Mouse (Mus musculus) intestine, postnatal 0 days (tissue): ENCODE data around the gene Pacsin2. TPM values are rescaled to one million over a fixed set of nuclear protein-coding genes. Genes with fewer than 3 reads are reported as not detected.

Source experiments
- ATAC-seq: fragments of 200-750 bp; cut with Nextera tagmentation; 2 replicates; pipeline ENCODE4 v1.8.0; 2017; ENCODE audit warnings: mild to moderate bottlenecking, moderate TSS enrichment, moderate library complexity
- H3K27ac ChIP-seq: fragments of 300-500 bp; sonication (generic); 2 replicates; pipeline ENCODE4 v1.5.1; 2014; ENCODE audit warnings: mild to moderate bottlenecking, low read depth, low read length, moderate library complexity
- H3K27me3 ChIP-seq: fragments of 300-500 bp; sonication (generic); replicated peaks from 2 replicates; pipeline ENCODE4 v1.6.1; 2014; ENCODE audit warnings: low read length, mixed read lengths; ENCODE audit not compliant: control insufficient read depth, insufficient read depth
- H3K36me3 ChIP-seq: fragments of 300-500 bp; sonication (generic); 2 replicates; pipeline ENCODE4 v1.6.1; 2014; ENCODE audit warnings: mild to moderate bottlenecking, moderate library complexity; ENCODE audit not compliant: control insufficient read depth, insufficient read depth
- H3K4me1 ChIP-seq: fragments of 300-500 bp; sonication (generic); replicated peaks from 2 replicates; pipeline ENCODE4 v1.6.1; 2014; ENCODE audit warnings: antibody characterized with exemption, low read length, mixed read lengths; ENCODE audit not compliant: control insufficient read depth, insufficient read depth
- H3K4me2 ChIP-seq: fragments of 300-500 bp; sonication (generic); replicated peaks from 2 replicates; pipeline ENCODE4 v1.6.1; 2014; ENCODE audit warnings: low read depth, mild to moderate bottlenecking, moderate library complexity
- H3K4me3 ChIP-seq: fragments of 300-500 bp; sonication (generic); 2 replicates; pipeline ENCODE4 v1.5.1; 2014; ENCODE audit warnings: low read depth, low read length
- H3K9ac ChIP-seq: fragments of 300-500 bp; sonication (generic); 2 replicates; pipeline ENCODE4 v1.6.1; 2014; ENCODE audit warnings: mild to moderate bottlenecking, low read depth, low read length
- H3K9me3 ChIP-seq: fragments of 300-500 bp; sonication (generic); 2 replicates; pipeline ENCODE4 v1.6.1; 2016; ENCODE audit warnings: mixed run types; ENCODE audit not compliant: control insufficient read depth
- CTCF ChIP-seq: sonication (generic); IDR thresholded peaks from 2 replicates; pipeline ENCODE4 v1.5.1; 2016; ENCODE audit warnings: low read depth, mild to moderate bottlenecking, control low read depth, antibody characterized with exemption, moderate library complexity
- WGBS: fragments of 180-500 bp; shearing (Covaris S2); extraction: QIAGEN DNeasy Blood & Tissue Kit; methylation state at CpG from one replicate; pipeline ENCODE4 v1.1.7; 2014; 5-methylcytosine and 5-hydroxymethylcytosine counted together
- polyA plus RNA-seq: library from polyadenylated mRNA; unstranded; fragments of >200 nt; fragmentation: Nextera tagmentation; extraction: Ambion mirVana; gene quantifications from 2 replicates; pipeline ENCODE4 v1.2.1, GENCODE M21; 2015

Gene Pacsin2
- polyA plus RNA-seq, 1 experiment from 2014 or later = 40.9 TPM

DNA sequence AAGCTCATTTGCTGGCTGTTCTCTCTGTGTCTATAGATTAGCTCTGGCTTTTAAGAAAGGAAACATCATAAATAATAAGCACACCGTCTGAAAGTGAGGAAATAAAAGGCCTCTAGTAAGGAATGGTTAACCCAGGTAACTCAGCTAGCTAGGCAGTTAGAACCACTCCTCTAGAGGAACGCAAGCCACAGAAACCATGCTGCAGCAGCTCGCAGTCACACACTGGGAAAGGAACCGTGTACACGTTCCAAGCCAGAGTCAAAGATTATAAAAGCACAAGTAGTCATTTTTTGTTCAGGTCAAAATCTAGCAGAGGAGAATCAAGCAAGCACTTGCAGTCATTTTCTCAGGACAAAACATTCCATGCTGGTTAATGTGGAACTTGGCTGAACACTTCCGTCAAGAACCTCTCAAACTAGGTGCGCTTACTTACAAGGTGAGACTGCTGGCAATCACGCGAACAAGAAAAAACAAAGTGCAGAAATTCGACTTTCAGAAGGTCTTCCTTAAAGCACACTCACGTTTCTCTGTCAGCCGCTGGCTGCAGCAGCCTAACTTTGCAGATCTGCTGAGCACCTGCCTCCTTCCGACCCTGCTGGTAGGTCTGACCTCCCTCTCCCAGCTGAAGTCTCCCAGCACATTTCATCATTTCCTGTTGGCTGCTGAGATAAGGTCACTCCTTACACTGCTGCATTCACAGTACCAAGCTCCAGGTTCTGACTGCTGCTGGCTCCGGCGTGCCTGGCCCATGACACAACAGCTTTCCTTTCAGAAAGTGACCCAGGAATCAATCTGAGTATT lies 32.0 kb downstream of the Pacsin2 start:
- Histone ChIP-seq H3K36me3 (no peaks in the 10 kb centered on the region), H3K27ac (peak overlapping the region; percentile 77), H3K9me3 (no peaks in the 10 kb centered on the region), H3K4me1 (no peaks in the 10 kb centered on the region), H3K4me3 (peak overlapping the region; percentile 1; the same call in 1 of the 2 replicates), H3K9ac (no peak overlapping the region), H3K4me2 (peak overlapping the region; percentile 47), H3K27me3 (no peaks in the 10 kb centered on the region)
- 16% methylated on average over 15 of the region's 15 CpGs for WGBS
- peak; percentile 81 for ATAC-seq
- TF ChIP-seq CTCF = no peak

DNA sequence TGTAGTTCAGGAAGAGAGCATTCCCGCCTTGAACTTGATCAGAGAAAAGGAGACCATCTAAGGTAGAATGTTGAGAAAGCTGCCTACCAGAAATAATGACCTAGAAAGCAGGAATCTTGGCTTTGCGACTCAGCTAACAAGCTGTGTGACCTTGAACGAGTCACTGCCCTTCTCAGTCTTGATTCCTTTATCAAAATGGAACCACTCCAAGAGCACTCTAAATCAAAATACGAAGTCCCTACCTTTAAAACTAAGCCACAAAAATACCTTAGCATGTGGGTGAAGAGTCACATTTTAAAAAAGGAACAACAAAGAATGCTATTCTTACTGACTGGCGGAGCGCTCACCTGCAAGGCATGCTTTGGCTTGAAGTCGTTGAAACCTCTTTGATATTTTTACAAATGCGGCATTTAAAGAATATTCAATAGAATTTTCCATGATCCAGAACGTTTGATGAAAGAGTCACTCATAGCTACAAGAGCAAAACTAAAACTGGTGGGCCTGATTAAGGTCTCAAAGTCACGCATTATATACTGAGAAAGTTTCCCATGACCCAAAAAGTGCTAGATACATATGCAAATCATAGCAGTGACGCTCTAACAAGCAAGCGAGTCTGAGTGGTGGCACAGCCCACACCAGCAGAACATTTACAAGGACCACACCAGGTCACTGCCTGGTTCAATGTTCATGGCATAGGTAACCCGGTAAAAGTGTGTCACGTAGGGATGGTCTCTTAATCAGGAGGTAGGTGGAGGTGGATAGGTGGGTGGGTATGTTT lies 33.2 kb downstream of the Pacsin2 start:
- Histone ChIP-seq H3K4me1 (no peaks in the 10 kb centered on the region), H3K27me3 (no peaks in the 10 kb centered on the region), H3K4me2 (no peak overlapping the region), H3K9ac (no peak overlapping the region), H3K27ac (no peak overlapping the region), H3K9me3 (no peaks in the 10 kb centered on the region), H3K4me3 (no peak overlapping the region), H3K36me3 (no peaks in the 10 kb centered on the region)
- 82% methylated on average over 14 of the region's 14 CpGs for WGBS
- no peak for TF ChIP-seq CTCF
- no peak for ATAC-seq

DNA sequence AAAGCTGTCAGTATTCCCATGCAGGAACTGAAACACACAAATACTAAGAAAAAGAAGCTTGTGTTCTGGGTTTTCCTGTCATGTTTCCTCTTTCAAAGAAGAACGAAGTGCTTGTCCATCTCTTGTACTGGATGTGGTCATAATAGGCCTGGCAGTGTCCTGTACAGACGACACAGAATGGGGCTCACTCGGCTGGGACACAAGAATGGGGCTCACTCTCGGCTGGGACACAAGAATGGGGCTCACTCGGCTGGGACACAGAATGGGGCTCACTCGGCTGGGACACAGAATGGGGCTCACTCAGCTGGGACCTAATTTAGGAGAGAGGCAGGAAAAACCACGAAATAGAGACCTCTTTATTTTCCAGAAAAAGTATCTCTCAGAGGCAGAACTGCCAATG lies 34.0 kb downstream of the Pacsin2 start:
- no peaks in the 10 kb centered on the region for H3K9me3 ChIP-seq
- no peak for ATAC-seq
- no peak overlapping the region for H3K4me2 ChIP-seq
- H3K27me3 ChIP-seq = no peaks in the 10 kb centered on the region
- H3K36me3 ChIP-seq = no peaks in the 10 kb centered on the region
- no peak overlapping the region for H3K9ac ChIP-seq
- H3K4me1 ChIP-seq = no peaks in the 10 kb centered on the region
- no peak overlapping the region for H3K27ac ChIP-seq
- no peak for TF ChIP-seq CTCF
- no peak overlapping the region for H3K4me3 ChIP-seq
- WGBS = 81% methylated on average over 7 of the region's 7 CpGs

DNA sequence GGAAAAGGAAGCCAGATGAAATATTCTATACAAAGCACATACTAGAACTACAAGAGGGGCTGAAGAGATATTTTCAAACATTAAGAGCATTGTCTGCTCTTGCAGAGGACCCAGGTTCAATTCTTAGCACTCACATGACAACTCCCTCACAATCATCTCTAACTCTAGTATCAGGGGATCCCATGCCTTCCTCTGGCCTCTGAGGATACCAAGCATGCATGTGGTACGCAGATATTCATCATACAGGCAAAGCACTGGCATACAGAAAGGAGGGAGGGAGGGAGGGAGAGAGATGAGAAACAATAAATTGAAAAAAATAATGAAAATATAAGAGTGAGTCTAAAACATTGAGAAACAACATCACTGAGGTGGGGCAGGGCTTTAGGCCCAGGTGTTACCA lies 35.8 kb downstream of the Pacsin2 start:
- 93% methylated on average over 1 of the region's 1 CpGs for WGBS
- H3K27ac ChIP-seq = no peak overlapping the region
- no peaks in the 10 kb centered on the region for H3K9me3 ChIP-seq
- ATAC-seq = no peak
- H3K4me3 ChIP-seq = no peak overlapping the region
- no peaks in the 10 kb centered on the region for H3K36me3 ChIP-seq
- TF ChIP-seq CTCF = no peak
- no peak overlapping the region for H3K4me2 ChIP-seq
- H3K9ac ChIP-seq = no peak overlapping the region
- no peaks in the 10 kb centered on the region for H3K4me1 ChIP-seq
- no peaks in the 10 kb centered on the region for H3K27me3 ChIP-seq

DNA sequence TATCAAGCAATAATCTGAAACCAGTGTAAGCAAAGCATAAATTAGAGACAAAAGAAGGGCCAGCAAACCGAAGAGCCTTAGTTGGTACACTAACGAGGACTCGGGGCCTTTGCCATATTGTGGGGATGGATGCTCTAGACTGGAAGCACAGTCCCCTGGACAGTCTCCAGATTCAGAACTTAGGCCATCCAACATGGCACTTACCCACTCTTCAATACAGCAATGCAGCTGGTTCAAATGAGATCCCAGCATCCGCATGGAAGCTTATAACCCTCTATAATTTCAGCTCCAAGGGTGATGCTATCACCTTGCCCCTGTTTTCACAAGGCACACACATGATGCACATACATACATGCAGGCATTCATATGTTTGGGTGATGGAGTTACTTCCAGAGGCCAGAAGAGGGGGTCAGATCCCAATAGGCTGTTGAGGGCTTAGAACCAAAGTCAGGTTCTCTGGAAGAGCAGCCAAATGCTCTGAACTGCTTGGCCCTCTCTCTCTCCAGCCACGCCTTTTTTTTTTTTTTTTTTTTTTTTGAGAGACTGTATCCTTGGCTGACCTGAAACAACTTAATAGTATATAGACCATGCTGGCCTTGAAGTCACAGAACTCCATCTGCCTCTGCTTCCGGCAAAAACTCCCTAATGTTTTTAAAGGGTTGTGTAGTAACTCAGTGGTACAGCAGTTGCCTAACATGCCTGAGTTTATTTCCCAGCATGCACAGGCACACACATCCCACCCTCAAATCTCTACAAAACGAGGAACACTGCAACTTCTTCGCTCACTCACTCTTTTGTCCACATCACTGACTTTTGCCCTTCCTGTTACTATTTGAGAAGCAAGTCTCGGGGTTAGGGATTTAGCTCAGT lies 36.9 kb downstream of the Pacsin2 start:
- no peak overlapping the region for H3K4me2 ChIP-seq
- no peaks in the 10 kb centered on the region for H3K36me3 ChIP-seq
- no peaks in the 10 kb centered on the region for H3K4me1 ChIP-seq
- H3K9ac ChIP-seq = no peak overlapping the region
- 64% methylated on average over 9 of the region's 9 CpGs for WGBS
- peak; percentile 62 for TF ChIP-seq CTCF
- no peak overlapping the region for H3K27ac ChIP-seq
- ATAC-seq = peak; percentile 41; the same call in 1 of the 2 replicates
- no peaks in the 10 kb centered on the region for H3K27me3 ChIP-seq
- no peak overlapping the region for H3K4me3 ChIP-seq
- no peaks in the 10 kb centered on the region for H3K9me3 ChIP-seq

DNA sequence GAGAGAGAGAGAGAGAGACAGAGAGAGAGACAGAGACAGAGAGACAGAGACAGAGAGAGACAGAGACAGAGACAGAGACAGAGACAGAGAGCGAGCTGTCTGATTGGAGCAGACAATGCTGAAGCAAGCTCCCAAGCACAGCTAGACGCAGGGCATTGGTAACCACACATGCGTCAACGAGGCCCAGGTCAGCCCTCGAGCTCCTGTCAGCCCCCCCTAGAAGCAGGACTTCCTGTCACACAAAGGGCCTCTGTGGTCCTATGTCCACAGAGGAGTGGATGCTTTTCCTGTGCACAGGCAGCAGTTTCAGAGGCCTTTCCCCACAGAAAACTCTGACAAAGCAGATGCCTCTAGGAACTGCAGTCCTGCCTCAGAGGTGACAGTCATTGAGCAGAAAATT lies 38.6 kb downstream of the Pacsin2 start:
- Histone ChIP-seq H3K9ac (no peak overlapping the region), H3K4me2 (no peak overlapping the region), H3K4me1 (no peaks in the 10 kb centered on the region), H3K27ac (no peak overlapping the region), H3K9me3 (no peaks in the 10 kb centered on the region), H3K36me3 (no peaks in the 10 kb centered on the region), H3K4me3 (no peak overlapping the region), H3K27me3 (no peaks in the 10 kb centered on the region)
- no peak for ATAC-seq
- TF ChIP-seq CTCF = no peak
- WGBS = 63% methylated on average over 5 of the region's 5 CpGs
